Mouse (Mus musculus) ES-Bruce4 (cell line): ENCODE data around the gene Mrln.
A peak's percentile ranks its signal among the peaks of the same experiment; 100 is the strongest.

ENCODE experiments used
- CTCF ChIP-seq: IDR thresholded peaks from one replicate; pipeline ENCODE4 v1.8.1; 2011; ENCODE audit warnings: low read depth, low read length
- POLR2A ChIP-seq: IDR thresholded peaks from one replicate; pipeline ENCODE4 v1.8.1; 2011; ENCODE audit warnings: low read length; ENCODE audit not compliant: insufficient read depth

DNA sequence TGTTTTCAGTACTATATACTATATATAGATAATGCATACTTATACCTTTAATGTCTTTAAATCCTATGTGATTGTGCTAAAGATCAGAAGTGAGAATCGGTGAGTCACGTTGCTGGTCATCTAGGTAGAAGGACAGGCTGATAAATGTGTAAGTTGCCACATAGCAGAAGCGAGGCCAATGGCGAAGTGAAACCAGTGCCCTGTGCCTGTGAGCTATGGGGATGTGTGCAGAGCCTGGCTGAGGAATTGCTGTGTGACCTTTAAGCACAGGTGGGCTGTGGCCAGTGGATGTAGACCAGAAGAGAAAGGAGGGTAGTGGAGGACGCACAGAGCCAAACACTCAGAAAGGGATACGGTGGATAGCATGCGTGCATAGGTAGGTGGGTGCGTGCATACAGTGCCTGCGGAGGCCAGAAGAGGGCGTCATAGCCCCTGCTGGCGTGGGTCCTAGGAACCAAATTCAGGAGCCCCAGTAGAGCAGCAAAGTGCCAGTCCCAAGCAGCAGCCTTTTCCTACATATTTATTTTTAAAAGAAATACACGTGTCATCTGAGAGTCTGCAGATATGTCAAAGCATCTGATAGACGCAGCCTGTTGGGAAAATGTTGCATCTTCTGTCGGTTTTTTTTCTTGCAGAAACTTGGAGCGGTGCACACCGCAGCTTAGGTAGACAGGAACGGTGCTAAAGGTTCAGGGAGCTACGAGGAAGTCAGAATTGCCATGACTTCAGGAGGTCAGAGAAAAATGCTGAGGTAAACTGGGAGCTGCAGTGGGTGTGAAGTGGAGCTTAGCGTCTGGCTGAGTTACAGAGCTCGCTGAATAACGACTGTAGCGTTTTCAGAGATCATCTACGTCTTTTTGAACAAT lies 64.3 kb downstream of the Mrln start:
- TF ChIP-seq POLR2A (no peak), CTCF (peak; percentile 74)
